ENCODE assay signal across 10 mouse cellular contexts in the genomic region with DNA sequence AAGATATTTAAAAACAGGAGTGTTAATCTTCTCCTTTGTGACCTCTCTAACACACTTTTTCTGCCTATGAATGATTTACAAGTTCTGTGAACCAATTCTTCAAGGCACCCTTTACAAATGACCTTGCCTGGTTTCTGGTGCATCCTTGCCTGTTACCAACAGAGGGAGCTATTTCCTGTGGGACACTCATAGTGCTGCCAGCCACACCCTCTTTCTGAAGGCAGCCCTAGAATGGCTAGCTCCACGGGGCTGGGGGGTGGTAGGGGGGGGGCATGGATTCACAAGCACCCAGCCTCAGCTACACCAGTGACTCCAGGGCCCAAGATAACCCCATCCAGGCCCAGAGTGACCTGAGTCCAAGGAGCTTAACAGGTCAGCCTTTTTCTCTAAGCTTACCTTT.
A peak's percentile ranks its signal among the peaks of the same experiment; 100 is the strongest.
DNase-seq lines count a peak whose midpoint lies in the region; ATAC-seq and TF ChIP-seq lines count a peak whose summit lies in the region.
"Had no signal": no experiment of that assay in that cellular context is flagged by ENCODE, and none has a peak within 500 bp of the region (broad histone marks: within the 10 kb centered on the region; RNA-seq: fewer than 3 reads in every experiment).

No protein-coding gene starts in this region.

- H3K4me2 ChIP-seq in forebrain, embryonic 16.5 days (ENCODE audit: low read length) = no peak overlapping the region
- H3K4me2 ChIP-seq: heart, embryonic 13.5 days; midbrain, embryonic 12.5 days had no signal

- peak; percentile 86 for ATAC-seq in megakaryocyte progenitor cell, adult 5-6 weeks (replicated peaks; ENCODE audit: poor library complexity)
- ATAC-seq in inflammation-experienced regulatory T-cells, adult 6 months = no peak
- ATAC-seq in forebrain, embryonic 16.5 days = no peak

- DNase-seq in gastrocnemius, adult 18-20 months (ENCODE audit: low spot score) = peak; percentile 45
- no peak for DNase-seq in gastrocnemius, postnatal 14 days
- DNase-seq in testis, postnatal 10 days (ENCODE audit: low spot score) = no peak
- DNase-seq in heart, postnatal 4 days = peak; percentile 44

- H3K4me3 ChIP-seq in testis, adult 2 months (ENCODE audit: control insufficient read depth, low read depth, low read length) = no peak overlapping the region
- no peak overlapping the region for H3K4me3 ChIP-seq in forebrain, embryonic 16.5 days (replicated peaks; ENCODE audit: low read length)
- H3K4me3 ChIP-seq: heart, embryonic 13.5 days; midbrain, embryonic 12.5 days had no signal

- H3K4me1 ChIP-seq in testis, adult 2 months (ENCODE audit: control insufficient read depth, insufficient read depth, low read length) = no peaks in the 10 kb centered on the region
- no peaks in the 10 kb centered on the region for H3K4me1 ChIP-seq in forebrain, embryonic 16.5 days (replicated peaks; ENCODE audit: control insufficient read depth, insufficient read depth, low read length)
- H3K4me1 ChIP-seq: heart, embryonic 13.5 days; midbrain, embryonic 12.5 days had no signal

- no peak overlapping the region for H3K9ac ChIP-seq in forebrain, embryonic 16.5 days (replicated peaks; ENCODE audit: low read depth, low read length)
- H3K9ac ChIP-seq: heart, embryonic 13.5 days; midbrain, embryonic 12.5 days had no signal

- no peaks in the 10 kb centered on the region for H3K36me3 ChIP-seq in testis, adult 2 months (ENCODE audit: control insufficient read depth, insufficient read depth, low read length)
- no peaks in the 10 kb centered on the region for H3K36me3 ChIP-seq in forebrain, embryonic 16.5 days (ENCODE audit: control insufficient read depth, insufficient read depth)
- H3K36me3 ChIP-seq: heart, embryonic 13.5 days; midbrain, embryonic 12.5 days had no signal

- H3K27ac ChIP-seq in testis, adult 2 months (ENCODE audit: control insufficient read depth, insufficient read depth, low read depth, low read length) = no peak overlapping the region
- H3K27ac ChIP-seq in forebrain, embryonic 16.5 days (ENCODE audit: low read length) = no peak overlapping the region
- H3K27ac ChIP-seq: heart, embryonic 13.5 days; midbrain, embryonic 12.5 days had no signal

- TF ChIP-seq CTCF in testis, adult 2 months (IDR thresholded peaks at IDR 0.05; ENCODE audit: control insufficient read depth, insufficient read depth, insufficient replicate concordance, low read depth, low read length) = peak; percentile 37; the same call in 1 of the 2 replicates

- 15% methylated on average over 1 of the region's 1 CpGs for WGBS in forebrain, embryonic 16.5 days

- no peaks in the 10 kb centered on the region for H3K27me3 ChIP-seq in testis, adult 2 months (ENCODE audit: control insufficient read depth, insufficient read depth, low read length)
- no peaks in the 10 kb centered on the region for H3K27me3 ChIP-seq in forebrain, embryonic 16.5 days (replicated peaks; ENCODE audit: control insufficient read depth, insufficient read depth, low read length)
- H3K27me3 ChIP-seq: midbrain, embryonic 12.5 days had no signal

- no peaks in the 10 kb centered on the region for H3K9me3 ChIP-seq in forebrain, embryonic 16.5 days (ENCODE audit: control insufficient read depth, low read length)
- H3K9me3 ChIP-seq: heart, embryonic 13.5 days; midbrain, embryonic 12.5 days had no signal

- no peak for TF ChIP-seq POLR2A in testis, adult 2 months (IDR thresholded peaks at IDR 0.05; ENCODE audit: control insufficient read depth, low read depth, low read length)

- intact Hi-C loops in gastrocnemius, postnatal 14 days (cut with DNase I; ENCODE audit: low total_unique reads) = no loop called here

Comparison
In these comparisons a context has a peak if more than half of its experiments do, and no peak if none do; other contexts are left out.
1. DNase-seq: peak in gastrocnemius, adult 18-20 months (single experiment) and heart, postnatal 4 days (single experiment); none in gastrocnemius, postnatal 14 days (single experiment) and testis, postnatal 10 days (single experiment).